Mouse (Mus musculus) midbrain, embryonic 12.5 days (tissue): ENCODE data around the gene Nbas. TPM values are rescaled to one million over a fixed set of nuclear protein-coding genes. Genes with fewer than 3 reads are reported as not detected.

ENCODE experiments used
- ATAC-seq: fragments of 200-750 bp; cut with Nextera tagmentation; 2 replicates; pipeline ENCODE4 v1.8.0; 2017; ENCODE audit warnings: low read depth, moderate TSS enrichment, moderate library complexity; ENCODE audit not compliant: low FRiP score
- H3K27ac ChIP-seq: fragments of 300-500 bp; sonication (generic); replicated peaks from 2 replicates; pipeline ENCODE4 v1.5.1; 2016; ENCODE audit warnings: mild to moderate bottlenecking
- H3K27me3 ChIP-seq: fragments of 300-500 bp; sonication (generic); 2 replicates; pipeline ENCODE4 v1.6.1; 2016; ENCODE audit warnings: mild to moderate bottlenecking
- H3K36me3 ChIP-seq: fragments of 300-500 bp; sonication (generic); 2 replicates; pipeline ENCODE4 v1.6.1; 2016
- H3K4me1 ChIP-seq: fragments of 300-500 bp; sonication (generic); 2 replicates; pipeline ENCODE4 v1.6.1; 2016
- H3K4me2 ChIP-seq: fragments of 300-500 bp; sonication (generic); replicated peaks from 2 replicates; pipeline ENCODE4 v1.6.1; 2016; ENCODE audit warnings: mild to moderate bottlenecking, moderate library complexity
- H3K4me3 ChIP-seq: fragments of 300-500 bp; sonication (generic); 2 replicates; pipeline ENCODE4 v1.5.1; 2016; ENCODE audit warnings: mild to moderate bottlenecking
- H3K9ac ChIP-seq: fragments of 300-500 bp; sonication (generic); replicated peaks from 2 replicates; pipeline ENCODE4 v1.6.1; 2016; ENCODE audit warnings: mild to moderate bottlenecking, moderate library complexity
- H3K9me3 ChIP-seq: fragments of 300-500 bp; sonication (generic); 2 replicates; pipeline ENCODE4 v1.6.1; 2016; ENCODE audit warnings: mild to moderate bottlenecking
- WGBS: fragments of 180-500 bp; shearing (Covaris S2); methylation state at CpG from one replicate; pipeline ENCODE4 v1.1.7; 2016; 5-methylcytosine and 5-hydroxymethylcytosine counted together
- polyA plus RNA-seq: library from polyadenylated mRNA; unstranded; fragments of >200 nt; fragmentation: Nextera tagmentation; extraction: Ambion mirVana; gene quantifications from 2 replicates; pipeline ENCODE4 v1.2.1, GENCODE M21; 2016

Gene Nbas
- polyA plus RNA-seq, 1 experiment from 2014 or later: 17.6 TPM

DNA sequence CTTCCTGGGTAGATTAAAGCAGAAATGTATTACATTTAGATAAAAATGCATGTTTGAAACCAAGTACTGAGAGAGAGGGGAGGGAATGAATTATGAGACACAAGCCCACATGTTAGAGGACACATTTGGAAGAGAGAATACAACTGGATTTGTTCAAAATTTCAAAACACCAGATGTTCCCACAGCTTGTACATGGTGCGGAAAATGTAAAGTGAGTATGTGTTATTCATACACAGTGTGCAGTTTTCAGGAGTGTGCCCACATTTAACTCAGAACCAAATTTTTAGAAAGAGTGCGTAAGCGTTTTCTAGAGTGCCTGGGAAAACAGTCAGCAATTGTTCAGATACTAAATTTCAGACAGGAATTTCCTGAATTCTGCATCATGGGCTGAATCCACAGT is 217.3 kb downstream of the Nbas start:
- Histone ChIP-seq H3K9me3 (no peaks in the 10 kb centered on the region), H3K27me3 (no peaks in the 10 kb centered on the region), H3K9ac (no peak overlapping the region), H3K36me3 (no peaks in the 10 kb centered on the region), H3K27ac (no peak overlapping the region), H3K4me2 (no peak overlapping the region), H3K4me3 (no peak overlapping the region), H3K4me1 (no peaks in the 10 kb centered on the region)
- WGBS: 88% methylated on average over 3 of the region's 3 CpGs
- no peak for ATAC-seq

DNA sequence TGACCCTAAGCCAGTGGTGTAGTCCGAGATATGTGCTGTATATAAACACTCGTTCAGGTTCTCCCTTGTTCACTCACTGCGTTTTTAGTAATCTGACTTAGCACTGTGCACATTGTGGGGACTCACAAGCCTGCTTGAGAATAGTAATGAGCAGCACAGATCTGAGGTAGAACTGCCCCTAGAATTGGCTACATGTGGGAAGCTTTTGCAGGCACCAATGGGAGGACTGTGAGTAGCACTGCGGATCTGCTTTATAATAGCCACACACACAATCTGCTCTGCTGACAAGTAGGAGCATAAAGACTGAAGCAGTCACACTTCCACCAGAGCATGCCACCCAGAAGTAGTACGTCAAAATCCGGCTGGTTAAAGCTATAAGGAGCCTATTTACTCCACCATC is 228.3 kb downstream of the Nbas start:
- H3K36me3 ChIP-seq: no peaks in the 10 kb centered on the region
- H3K27ac ChIP-seq: no peak overlapping the region
- no peak for ATAC-seq
- H3K4me1 ChIP-seq: peaks cover 14% of the 10 kb centered on the region
- no peaks in the 10 kb centered on the region for H3K9me3 ChIP-seq
- no peak overlapping the region for H3K4me2 ChIP-seq
- H3K4me3 ChIP-seq: no peak overlapping the region
- WGBS: 90% methylated on average over 6 of the region's 6 CpGs
- H3K27me3 ChIP-seq: no peaks in the 10 kb centered on the region
- no peak overlapping the region for H3K9ac ChIP-seq

DNA sequence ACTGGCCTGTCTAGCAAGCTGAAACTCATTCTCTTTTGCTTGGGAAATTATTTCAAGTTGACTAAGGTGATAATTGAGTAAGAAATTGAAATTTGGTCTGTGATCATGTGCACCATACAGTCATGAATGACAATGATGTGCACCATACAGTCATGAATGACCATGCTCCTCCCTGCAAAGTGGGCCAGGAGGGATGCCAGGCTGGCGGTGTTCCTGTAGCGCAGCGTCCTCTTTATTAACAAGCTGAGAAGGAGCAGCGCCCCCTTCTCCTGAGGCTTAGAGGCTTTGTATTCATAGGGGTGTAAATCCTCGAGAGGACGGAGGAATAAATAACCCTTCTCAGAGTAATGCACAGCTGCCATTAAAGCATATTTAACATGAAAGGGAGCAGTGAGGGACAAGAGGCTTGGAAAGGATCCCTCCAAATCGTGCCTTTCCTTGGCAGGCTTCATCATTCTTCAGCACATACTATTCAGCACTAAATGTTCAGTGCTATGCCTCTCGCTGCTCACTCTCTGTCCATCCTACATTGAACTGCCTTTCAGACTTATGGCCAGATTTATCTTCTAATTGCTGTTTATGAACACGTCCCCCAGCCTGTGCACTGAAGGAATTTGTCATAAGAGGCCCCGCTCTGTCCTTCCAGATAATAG is 230.4 kb downstream of the Nbas start:
- peaks cover 14% of the 10 kb centered on the region for H3K4me1 ChIP-seq
- H3K27ac ChIP-seq: no peak overlapping the region
- no peak overlapping the region for H3K9ac ChIP-seq
- H3K4me3 ChIP-seq: no peak overlapping the region
- H3K4me2 ChIP-seq: no peak overlapping the region
- H3K36me3 ChIP-seq: no peaks in the 10 kb centered on the region
- no peaks in the 10 kb centered on the region for H3K27me3 ChIP-seq
- peak; percentile 52; the same call in 1 of the 2 replicates for ATAC-seq
- no peaks in the 10 kb centered on the region for H3K9me3 ChIP-seq
- WGBS: 58% methylated on average over 10 of the region's 10 CpGs

DNA sequence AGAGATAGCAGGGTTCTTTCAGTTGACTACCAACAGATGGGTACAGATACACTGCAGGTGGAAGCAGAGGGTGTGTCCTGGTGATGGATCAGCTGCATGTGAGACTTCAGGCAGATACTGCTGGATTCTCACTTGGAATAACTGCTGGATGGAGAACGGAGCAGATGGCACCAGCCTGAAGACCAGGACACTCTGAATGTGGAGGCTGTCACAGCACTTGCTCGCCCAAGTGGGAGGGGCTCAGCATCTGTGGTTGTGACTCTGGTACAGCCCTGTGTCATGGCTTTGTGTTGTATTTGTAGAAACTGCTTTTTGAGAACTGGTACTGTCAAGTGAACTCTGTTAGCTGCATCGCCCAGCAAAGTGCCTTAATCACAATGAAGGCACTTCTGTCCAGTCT is 231.3 kb downstream of the Nbas start:
- Histone ChIP-seq H3K4me2 (no peak overlapping the region), H3K27me3 (no peaks in the 10 kb centered on the region), H3K4me3 (no peak overlapping the region), H3K27ac (no peak overlapping the region), H3K4me1 (peaks cover 14% of the 10 kb centered on the region), H3K9ac (no peak overlapping the region), H3K9me3 (no peaks in the 10 kb centered on the region), H3K36me3 (no peaks in the 10 kb centered on the region)
- ATAC-seq: no peak
- WGBS: 89% methylated on average over 3 of the region's 3 CpGs

DNA sequence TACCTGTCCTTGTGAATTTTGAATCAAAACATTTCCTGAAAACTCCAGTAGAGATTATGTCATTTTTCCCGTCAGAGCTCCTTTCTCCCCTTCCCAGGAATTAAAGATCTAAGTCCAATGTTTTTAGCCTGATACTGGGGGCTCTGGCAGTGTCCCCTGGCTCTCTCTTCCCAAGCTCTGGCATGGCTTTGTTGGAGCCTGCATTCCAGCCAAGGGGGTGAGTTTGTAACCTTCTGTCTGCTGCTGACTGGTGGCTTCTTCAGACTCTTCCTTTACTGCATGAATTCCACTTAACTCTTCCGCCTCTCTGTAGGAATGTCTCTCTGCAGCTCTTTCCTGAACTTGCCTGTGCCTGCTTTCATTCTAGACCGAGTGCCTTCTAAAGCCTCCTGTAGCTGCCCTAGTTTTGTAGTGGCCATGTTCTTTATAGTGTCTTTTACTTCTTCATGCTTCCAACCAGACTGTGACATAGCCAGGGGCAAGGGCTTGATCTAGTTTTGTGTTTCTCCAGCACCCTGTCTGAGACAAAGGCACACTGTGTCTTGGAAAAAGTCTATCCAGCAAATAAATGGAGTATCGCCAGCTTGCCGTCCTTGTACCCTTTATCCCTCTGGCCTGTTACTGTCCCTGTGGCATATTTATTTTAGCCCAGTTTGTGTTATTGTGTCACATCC is 236.0 kb downstream of the Nbas start:
- no peak overlapping the region for H3K4me3 ChIP-seq
- H3K4me2 ChIP-seq: no peak overlapping the region
- H3K4me1 ChIP-seq: no peaks in the 10 kb centered on the region
- H3K27ac ChIP-seq: no peak overlapping the region
- no peak overlapping the region for H3K9ac ChIP-seq
- H3K27me3 ChIP-seq: no peaks in the 10 kb centered on the region
- H3K36me3 ChIP-seq: no peaks in the 10 kb centered on the region
- 78% methylated on average over 5 of the region's 5 CpGs for WGBS
- ATAC-seq: no peak
- H3K9me3 ChIP-seq: no peaks in the 10 kb centered on the region

DNA sequence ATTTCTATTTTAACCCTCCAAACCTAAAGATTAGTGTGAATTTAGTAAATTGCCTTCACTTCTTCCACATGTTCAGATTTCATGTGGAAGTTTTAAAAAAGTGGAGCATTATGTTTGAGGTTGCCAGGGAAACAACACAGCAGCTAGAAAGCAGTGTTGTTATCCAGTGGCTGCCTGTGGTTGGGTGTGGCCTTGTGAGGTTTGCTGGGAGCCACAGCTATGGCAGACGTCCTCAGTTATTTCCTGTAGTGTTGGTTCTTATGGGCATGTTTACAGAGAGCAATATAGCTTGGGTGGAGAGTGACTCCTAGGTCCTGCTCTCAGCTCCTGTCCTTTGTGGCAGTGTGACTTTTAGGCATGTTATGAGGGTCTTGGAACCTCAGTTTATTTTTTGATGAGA is 249.1 kb downstream of the Nbas start:
- no peak overlapping the region for H3K27ac ChIP-seq
- H3K36me3 ChIP-seq: peaks cover 10% of the 10 kb centered on the region
- WGBS: 33% methylated on average over 1 of the region's 1 CpGs
- no peak overlapping the region for H3K4me3 ChIP-seq
- H3K4me1 ChIP-seq: no peaks in the 10 kb centered on the region
- no peaks in the 10 kb centered on the region for H3K9me3 ChIP-seq
- no peak for ATAC-seq
- H3K4me2 ChIP-seq: no peak overlapping the region
- H3K27me3 ChIP-seq: no peaks in the 10 kb centered on the region
- no peak overlapping the region for H3K9ac ChIP-seq

DNA sequence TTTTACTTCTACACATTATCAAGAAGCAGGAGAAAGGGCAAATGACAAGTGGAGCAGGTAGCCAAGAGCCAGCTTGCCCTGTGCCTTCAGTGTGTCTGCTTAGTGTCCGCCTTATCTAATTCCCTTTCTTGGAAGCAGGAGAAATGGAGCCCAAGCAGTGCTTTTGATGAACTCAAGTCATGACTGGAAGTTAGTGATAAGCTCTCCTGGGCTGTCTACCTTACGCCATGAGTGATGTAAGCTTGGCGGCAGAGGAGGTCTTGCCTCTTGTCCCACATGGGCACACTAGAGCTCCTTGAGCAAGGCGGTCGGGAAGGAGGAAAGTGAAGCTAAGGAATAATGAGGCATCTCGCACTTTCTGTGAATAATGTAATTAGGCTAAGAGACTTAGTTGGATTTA is 250.5 kb downstream of the Nbas start:
- H3K27me3 ChIP-seq: no peaks in the 10 kb centered on the region
- ATAC-seq: no peak
- no peak overlapping the region for H3K4me2 ChIP-seq
- no peak overlapping the region for H3K9ac ChIP-seq
- H3K27ac ChIP-seq: no peak overlapping the region
- H3K4me1 ChIP-seq: no peaks in the 10 kb centered on the region
- H3K4me3 ChIP-seq: no peak overlapping the region
- H3K9me3 ChIP-seq: no peaks in the 10 kb centered on the region
- peaks cover 9% of the 10 kb centered on the region for H3K36me3 ChIP-seq
- 93% methylated on average over 6 of the region's 6 CpGs for WGBS

DNA sequence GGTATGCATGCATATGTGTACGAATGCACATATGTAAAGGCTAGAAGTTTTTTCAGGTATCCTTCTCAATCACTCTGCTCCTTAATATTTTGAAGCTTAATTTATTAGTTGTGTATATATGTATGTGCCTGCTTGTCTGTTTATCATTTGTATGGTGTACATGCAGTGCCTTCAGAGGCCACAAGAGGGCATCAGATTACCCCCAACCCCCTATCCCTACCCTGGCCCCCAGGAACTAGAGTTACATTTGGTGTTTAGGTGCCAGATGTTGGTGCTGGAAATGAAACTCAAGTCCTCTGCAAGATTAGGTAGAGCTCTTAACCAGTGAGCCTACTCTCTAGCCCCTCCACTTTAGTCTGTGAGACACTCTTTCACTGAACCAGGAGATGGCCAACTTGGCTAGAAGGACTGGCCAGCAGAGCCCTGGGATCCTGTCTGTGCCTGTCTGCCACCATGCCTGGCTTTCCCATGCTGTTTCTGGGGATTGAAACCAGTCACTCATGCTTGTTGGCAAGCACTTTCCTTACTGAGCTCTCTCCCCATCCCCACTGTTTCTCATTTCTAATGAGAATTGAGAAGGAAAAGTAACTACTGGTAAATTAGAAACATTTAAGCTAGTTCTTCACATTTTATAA is 263.9 kb downstream of the Nbas start:
- H3K4me2 ChIP-seq: no peak overlapping the region
- no peaks in the 10 kb centered on the region for H3K9me3 ChIP-seq
- no peak overlapping the region for H3K4me3 ChIP-seq
- no peaks in the 10 kb centered on the region for H3K4me1 ChIP-seq
- ATAC-seq: no peak
- no peaks in the 10 kb centered on the region for H3K36me3 ChIP-seq
- 73% methylated on average over 1 of the region's 1 CpGs for WGBS
- H3K27ac ChIP-seq: no peak overlapping the region
- no peaks in the 10 kb centered on the region for H3K27me3 ChIP-seq
- H3K9ac ChIP-seq: no peak overlapping the region

DNA sequence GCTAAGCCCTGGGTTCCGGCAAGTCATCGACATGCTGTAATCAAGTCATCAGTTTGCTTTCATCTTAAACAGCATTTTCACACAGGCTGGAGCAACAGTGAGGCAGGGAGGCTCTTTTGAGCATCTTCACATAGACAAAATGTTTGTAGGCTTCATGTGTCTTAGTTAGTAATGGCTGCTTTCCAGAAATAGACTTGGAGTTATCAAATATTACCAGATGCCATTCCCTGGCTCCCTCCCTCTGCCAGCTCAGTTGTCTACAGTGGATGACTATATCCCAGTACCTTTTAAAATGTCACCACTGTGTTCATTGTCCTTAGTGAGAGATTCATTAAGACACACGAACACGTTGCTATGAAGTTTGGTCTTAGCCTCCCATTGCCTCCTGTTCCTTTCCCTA is 270.2 kb downstream of the Nbas start:
- Histone ChIP-seq H3K27me3 (no peaks in the 10 kb centered on the region), H3K9me3 (no peaks in the 10 kb centered on the region), H3K27ac (no peak overlapping the region), H3K36me3 (no peaks in the 10 kb centered on the region), H3K9ac (no peak overlapping the region), H3K4me2 (no peak overlapping the region), H3K4me3 (no peak overlapping the region), H3K4me1 (no peaks in the 10 kb centered on the region)
- ATAC-seq: no peak
- whole genome bisulfite sequencing: 95% methylated on average over 4 of the region's 4 CpGs

DNA sequence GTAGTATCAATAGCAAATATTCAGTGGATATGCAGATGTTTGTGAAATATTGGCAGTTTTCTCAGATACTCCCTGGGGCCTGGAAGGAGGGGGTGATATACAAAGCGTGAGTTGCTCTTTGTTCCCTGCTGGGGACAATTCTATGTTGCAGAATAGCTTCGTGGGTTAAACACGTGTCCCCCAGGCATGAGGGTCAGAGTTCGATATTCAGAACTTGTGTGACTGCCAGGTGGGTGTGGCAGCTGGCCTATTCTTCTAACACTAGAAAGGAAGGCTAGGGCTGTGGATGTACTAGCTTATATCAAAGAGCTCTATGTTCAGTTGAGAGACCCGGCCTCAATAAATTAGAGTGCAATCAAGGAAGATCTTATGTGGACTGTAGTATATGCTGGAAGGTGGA is 274.9 kb downstream of the Nbas start:
- Histone ChIP-seq H3K4me2 (no peak overlapping the region), H3K27me3 (no peaks in the 10 kb centered on the region), H3K4me3 (no peak overlapping the region), H3K9ac (no peak overlapping the region), H3K36me3 (no peaks in the 10 kb centered on the region), H3K4me1 (no peaks in the 10 kb centered on the region), H3K9me3 (no peaks in the 10 kb centered on the region), H3K27ac (no peak overlapping the region)
- no peak for ATAC-seq
- whole genome bisulfite sequencing: 70% methylated on average over 5 of the region's 5 CpGs

DNA sequence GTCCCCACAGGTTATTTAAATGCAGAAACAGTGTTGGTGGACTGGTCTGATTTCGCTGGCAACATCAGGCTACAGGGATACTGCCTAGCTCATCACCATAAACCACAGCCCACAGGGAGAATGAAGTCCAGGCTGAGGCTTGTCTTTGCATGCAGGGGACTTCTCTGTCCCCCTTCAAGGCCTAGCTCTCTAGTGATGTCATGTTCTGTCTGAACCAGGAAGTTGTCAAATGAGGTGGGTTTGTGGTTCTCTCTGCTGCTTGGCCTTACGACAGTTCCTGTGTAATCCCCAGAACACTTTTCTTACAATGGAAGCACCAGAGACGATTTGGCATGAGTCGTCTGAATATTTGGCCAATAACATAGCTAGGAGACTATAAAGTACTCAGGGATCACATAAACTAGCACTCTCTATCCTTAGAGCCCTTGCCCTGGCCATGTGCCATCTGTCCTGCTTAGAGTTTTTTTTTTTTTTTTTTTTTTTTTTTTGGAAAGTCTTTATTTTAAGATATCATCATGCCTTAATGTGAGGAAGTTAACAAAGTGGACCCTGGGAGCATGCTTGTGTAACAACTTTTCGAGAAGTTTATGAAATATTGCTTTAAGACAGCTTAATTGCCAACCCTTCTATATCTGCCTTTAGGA is 294.8 kb downstream of the Nbas start:
- Histone ChIP-seq H3K4me1 (no peaks in the 10 kb centered on the region), H3K27ac (no peak overlapping the region), H3K9ac (no peak overlapping the region), H3K4me3 (no peak overlapping the region), H3K9me3 (no peaks in the 10 kb centered on the region), H3K4me2 (no peak overlapping the region), H3K36me3 (peaks cover 3% of the 10 kb centered on the region; the same call in 1 of the 2 replicates), H3K27me3 (no peaks in the 10 kb centered on the region)
- no peak for ATAC-seq
- whole genome bisulfite sequencing: 88% methylated on average over 5 of the region's 5 CpGs

DNA sequence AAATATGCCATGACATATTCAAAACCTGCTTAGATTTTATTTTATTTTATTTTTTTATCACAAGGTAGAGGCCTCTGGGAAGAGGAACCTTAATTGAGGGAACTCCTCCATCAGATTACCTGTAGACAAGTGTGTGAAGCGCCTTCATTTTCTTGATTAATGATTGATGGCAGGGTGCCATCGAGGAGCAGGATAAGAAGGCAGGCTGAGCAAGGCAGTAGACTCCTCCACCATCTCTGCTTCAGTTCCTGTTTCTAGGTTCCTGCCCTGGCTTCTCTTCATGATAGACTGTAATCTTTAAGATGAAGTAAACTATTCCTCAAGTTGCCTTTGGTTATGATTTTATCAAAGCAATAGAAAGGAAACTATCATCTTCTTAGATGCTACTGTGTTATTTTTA is 295.4 kb downstream of the Nbas start:
- Histone ChIP-seq H3K9ac (no peak overlapping the region), H3K4me1 (no peaks in the 10 kb centered on the region), H3K36me3 (peaks cover 3% of the 10 kb centered on the region; the same call in 1 of the 2 replicates), H3K4me3 (no peak overlapping the region), H3K4me2 (no peak overlapping the region), H3K9me3 (no peaks in the 10 kb centered on the region), H3K27ac (no peak overlapping the region), H3K27me3 (no peaks in the 10 kb centered on the region)
- WGBS: 86% methylated on average over 2 of the region's 2 CpGs
- ATAC-seq: no peak
